In genomic region chr2:157432476-157432875, GRCm38 (mm10) we compare ENCODE assay signal across 9 mouse cellular contexts. TPM values are rescaled to one million over a fixed set of nuclear protein-coding genes. Genes with fewer than 3 reads are reported as not detected.
DNase-seq lines count a peak whose midpoint lies in the region; ATAC-seq and TF ChIP-seq lines count a peak whose summit lies in the region.
"Had no signal": no experiment of that assay in that cellular context is flagged by ENCODE, and none has a peak within 500 bp of the region (broad histone marks: within the 10 kb centered on the region; RNA-seq: fewer than 3 reads in every experiment).

No protein-coding gene starts in this region.

- peaks cover 19% of the 10 kb centered on the region for H3K36me3 ChIP-seq in heart, embryonic 10.5 days
- H3K36me3 ChIP-seq in E14TG2a.4 (ENCODE audit: insufficient read depth, low read length) = peaks cover 62% of the 10 kb centered on the region
- H3K36me3 ChIP-seq in embryonic facial prominence, embryonic 15.5 days = no peaks in the 10 kb centered on the region
- no peaks in the 10 kb centered on the region; the same call in 1 of the 2 replicates for H3K36me3 ChIP-seq in stomach, embryonic 16.5 days (ENCODE audit: control insufficient read depth, insufficient read depth, low read length)

- no peaks in the 10 kb centered on the region for H3K27me3 ChIP-seq in heart, embryonic 10.5 days (ENCODE audit: insufficient read depth, poor library complexity, severe bottlenecking)
- H3K27me3 ChIP-seq in E14TG2a.4 (ENCODE audit: insufficient read depth, low read length) = no peaks in the 10 kb centered on the region
- no peaks in the 10 kb centered on the region for H3K27me3 ChIP-seq in embryonic facial prominence, embryonic 15.5 days
- H3K27me3 ChIP-seq in stomach, embryonic 16.5 days (ENCODE audit: control insufficient read depth, insufficient read depth, low read length) = no peaks in the 10 kb centered on the region

- peak overlapping the region; percentile 42; the same call in 1 of the 2 replicates for H3K27ac ChIP-seq in heart, embryonic 10.5 days
- H3K27ac ChIP-seq in embryonic facial prominence, embryonic 15.5 days (replicated peaks) = peak overlapping the region; percentile 92
- peak overlapping the region; percentile 93 for H3K27ac ChIP-seq in stomach, embryonic 16.5 days (ENCODE audit: low read length)

- H3K4me2 ChIP-seq in embryonic facial prominence, embryonic 15.5 days (replicated peaks) = no peak overlapping the region
- no peak overlapping the region for H3K4me2 ChIP-seq in stomach, embryonic 16.5 days (ENCODE audit: low read depth, low read length)

- DNase-seq in heart, embryonic 10.5 days (ENCODE audit: low spot score) = no peak
- DNase-seq in heart, adult 11 months = no peak
- peak; percentile 69 to 71 for DNase-seq in layer of hippocampus, postnatal 14 days (ENCODE audit: low spot score in 2 of 2)
- DNase-seq in gastrocnemius, adult 18-20 months (ENCODE audit: low spot score) = no peak

- peaks cover 93% of the 10 kb centered on the region for H3K4me1 ChIP-seq in heart, embryonic 10.5 days
- H3K4me1 ChIP-seq in E14TG2a.4 (replicated peaks; ENCODE audit: low read depth, low read length) = peaks cover 99% of the 10 kb centered on the region
- H3K4me1 ChIP-seq in embryonic facial prominence, embryonic 15.5 days = peaks cover 83% of the 10 kb centered on the region
- peaks cover 82% of the 10 kb centered on the region for H3K4me1 ChIP-seq in stomach, embryonic 16.5 days (ENCODE audit: control insufficient read depth, insufficient read depth, low read length)

- ATAC-seq in embryonic facial prominence, embryonic 15.5 days (ENCODE audit: insufficient number of reproducible peaks, low FRiP score, low TSS enrichment, low read depth) = no peak
- no peak for ATAC-seq in stomach, embryonic 16.5 days (ENCODE audit: insufficient read depth, low FRiP score)
- ATAC-seq in activated CD4-positive, CD25-positive, alpha-beta regulatory T cell, adult 4 months = no peak

- H3K4me3 ChIP-seq in heart, embryonic 10.5 days = no peak overlapping the region
- peak overlapping the region; percentile 61 for H3K4me3 ChIP-seq in E14TG2a.4 (replicated peaks; ENCODE audit: low read length)
- no peak overlapping the region for H3K4me3 ChIP-seq in embryonic facial prominence, embryonic 15.5 days (replicated peaks)
- H3K4me3 ChIP-seq in stomach, embryonic 16.5 days (replicated peaks; ENCODE audit: low read length) = no peak overlapping the region
- H3K4me3 ChIP-seq: erythroblast, embryonic 14.5 days had no signal

- H3K9ac ChIP-seq in embryonic facial prominence, embryonic 15.5 days = no peak overlapping the region
- peak overlapping the region; percentile 51; the same call in 1 of the 2 replicates for H3K9ac ChIP-seq in stomach, embryonic 16.5 days (ENCODE audit: low read length)

- TF ChIP-seq CTCF in E14TG2a.4 (conservative IDR thresholded peaks at IDR 0.05; ENCODE audit: low read length) = no peak

- 76% methylated on average over 9 of the region's 9 CpGs for WGBS in heart, embryonic 10.5 days
- 63% methylated on average over 9 of the region's 9 CpGs for WGBS in embryonic facial prominence, embryonic 15.5 days
- WGBS in stomach, embryonic 16.5 days = 69% methylated on average over 9 of the region's 9 CpGs

- H3K9me3 ChIP-seq in heart, embryonic 10.5 days = no peaks in the 10 kb centered on the region
- no peaks in the 10 kb centered on the region for H3K9me3 ChIP-seq in E14TG2a.4 (ENCODE audit: low read length)
- no peaks in the 10 kb centered on the region for H3K9me3 ChIP-seq in embryonic facial prominence, embryonic 15.5 days (replicated peaks)
- no peaks in the 10 kb centered on the region for H3K9me3 ChIP-seq in stomach, embryonic 16.5 days (replicated peaks; ENCODE audit: control insufficient read depth, low read length)

RNA-seq across cellular contexts. Expression of gene Src, which starts 14.2 kb away (rescaled TPM):
- 9.3 and 12.7 TPM in 2 replicates for polyA plus RNA-seq in heart, embryonic 10.5 days (2016; fragmentation: Nextera tagmentation; extraction: Ambion mirVana)
- polyA plus RNA-seq in embryonic facial prominence, embryonic 15.5 days (2015; fragmentation: Nextera tagmentation; extraction: Ambion mirVana) = 20.7 and 21.3 TPM in 2 replicates
- 100 to 1,000 TPM; 117 to 118 TPM for total RNA-seq in layer of hippocampus, postnatal 14 days (2021)
- 12.1 and 14.7 TPM in 2 replicates for polyA plus RNA-seq in stomach, embryonic 16.5 days (2015; fragmentation: Nextera tagmentation; extraction: Ambion mirVana)
- 1 to 10 TPM; 2.8 to 3.0 TPM for total RNA-seq in gastrocnemius, adult 18-20 months (2021)
- polyA plus RNA-seq in activated CD4-positive, CD25-positive, alpha-beta regulatory T cell, adult 4 months (2017; shearing (Covaris generic)) = 1 to 10 TPM; 2.0 to 2.1 TPM

Comparison
In these comparisons a context has a peak if more than half of its experiments do, and no peak if none do; other contexts are left out.
1. DNase-seq: peak in layer of hippocampus, postnatal 14 days (2 of 2); none in heart, embryonic 10.5 days (single experiment), heart, adult 11 months (single experiment) and gastrocnemius, adult 18-20 months (single experiment).
2. H3K27ac ChIP-seq: peak in every context shown above with its lines; median percentile 93 in stomach, embryonic 16.5 days; 92 in embryonic facial prominence, embryonic 15.5 days; 42 in heart, embryonic 10.5 days.